Mouse (Mus musculus) forebrain, embryonic 12.5 days (tissue): ENCODE measurements at regions not wholly inside any gene's neighbourhood (a gene's known extent, or its start where the extent isn't known, plus 50 kb on each side); places are given as distances from the start of the nearest gene placed in this dataset.

Experiments
- ATAC-seq: fragments of 200-750 bp; cut with Nextera tagmentation; 2 replicates; pipeline ENCODE4 v1.8.0; 2017; ENCODE audit warnings: moderate TSS enrichment; ENCODE audit not compliant: low FRiP score
- H3K27ac ChIP-seq: fragments of 300-500 bp; sonication (generic); 2 replicates; pipeline ENCODE4 v1.5.1; 2016; ENCODE audit warnings: mild to moderate bottlenecking
- H3K27me3 ChIP-seq: fragments of 300-500 bp; sonication (generic); 2 replicates; pipeline ENCODE4 v1.6.1; 2016; ENCODE audit warnings: mild to moderate bottlenecking
- H3K36me3 ChIP-seq: fragments of 300-500 bp; sonication (generic); replicated peaks from 2 replicates; pipeline ENCODE4 v1.6.1; 2016; ENCODE audit warnings: mild to moderate bottlenecking
- H3K4me1 ChIP-seq: fragments of 300-500 bp; sonication (generic); 2 replicates; pipeline ENCODE4 v1.6.1; 2016
- H3K4me2 ChIP-seq: fragments of 300-500 bp; sonication (generic); 2 replicates; pipeline ENCODE4 v1.6.1; 2016; ENCODE audit warnings: mild to moderate bottlenecking, moderate library complexity
- H3K4me3 ChIP-seq: fragments of 300-500 bp; sonication (generic); replicated peaks from 2 replicates; pipeline ENCODE4 v1.5.1; 2016; ENCODE audit warnings: mild to moderate bottlenecking
- H3K9ac ChIP-seq: fragments of 300-500 bp; sonication (generic); 2 replicates; pipeline ENCODE4 v1.6.1; 2016; ENCODE audit warnings: mild to moderate bottlenecking
- H3K9me3 ChIP-seq: fragments of 300-500 bp; sonication (generic); 2 replicates; pipeline ENCODE4 v1.6.1; 2016
- WGBS: fragments of 180-500 bp; shearing (Covaris S2); methylation state at CpG from one replicate; pipeline ENCODE4 v1.1.7; 2016; 5-methylcytosine and 5-hydroxymethylcytosine counted together

DNA sequence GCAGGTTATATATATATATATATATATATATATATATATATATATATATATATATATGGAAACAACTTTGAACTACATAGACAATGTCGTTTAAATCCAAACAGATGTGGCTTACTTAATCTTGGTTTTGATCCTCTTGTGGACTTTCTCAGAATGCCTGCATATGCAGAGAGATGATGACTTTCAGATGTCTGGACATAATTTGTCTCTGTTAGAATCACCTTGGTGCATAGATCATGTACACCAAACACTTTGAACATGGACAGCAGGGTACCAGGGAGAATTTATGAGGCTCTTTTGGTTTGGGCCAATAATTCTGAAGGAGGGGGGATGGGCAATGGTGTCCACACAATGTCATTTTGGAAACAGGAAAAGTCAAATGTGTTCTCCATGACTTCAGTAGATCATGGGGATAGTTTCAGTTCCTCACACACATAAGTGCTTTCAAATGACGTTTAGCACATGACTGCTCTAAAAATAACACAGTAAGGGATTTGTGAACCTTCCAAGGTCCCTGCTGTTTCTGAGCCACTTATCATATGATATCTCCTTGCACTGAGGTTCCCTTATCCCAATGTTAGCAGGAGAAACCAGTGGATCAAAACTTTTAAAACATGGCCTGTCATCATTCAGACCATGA lies 177.4 kb upstream of the Pdzrn3 start:
- H3K27me3 ChIP-seq, result no peaks in the 10 kb centered on the region
- 74% methylated on average over 2 of the region's 2 CpGs for WGBS

DNA sequence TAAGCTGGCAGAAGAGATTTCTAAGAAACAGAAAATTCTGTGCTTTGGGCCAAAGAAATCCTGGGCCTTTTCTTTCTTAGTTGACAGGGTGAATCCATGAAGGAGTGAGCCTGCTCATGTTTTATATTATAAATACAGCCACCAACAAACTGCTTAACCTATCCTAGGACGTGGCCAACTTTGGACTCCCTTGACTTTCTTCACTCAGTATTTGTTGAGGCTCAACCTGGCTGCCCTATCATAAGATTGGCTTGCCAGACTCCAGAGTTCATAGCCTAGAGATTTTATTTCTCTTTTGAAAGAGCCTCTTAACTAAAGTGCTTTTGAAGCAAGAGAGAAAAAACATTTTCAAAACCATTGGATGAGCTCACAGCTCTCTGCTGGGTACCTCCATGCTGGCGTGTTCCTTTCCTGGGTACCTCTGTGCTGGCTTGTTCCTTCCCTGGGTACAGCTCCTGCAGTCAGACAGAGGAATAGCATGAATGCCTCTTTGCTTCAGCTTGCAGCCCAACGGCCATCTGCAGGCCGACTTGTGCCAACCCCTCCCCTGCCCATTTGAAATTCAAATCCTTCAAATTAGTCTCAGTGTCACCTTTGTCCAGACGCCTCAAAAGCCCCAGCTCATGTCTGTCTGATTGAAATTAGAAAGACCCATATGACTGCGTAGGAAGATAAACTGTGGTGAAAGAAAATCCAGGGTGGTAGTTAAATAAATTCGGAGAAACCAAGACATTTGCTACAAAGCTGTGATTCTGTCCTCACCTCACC lies 173.0 kb upstream of the Pdzrn3 start:
- 16% methylated on average over 7 of the region's 7 CpGs for WGBS
- Histone ChIP-seq H3K27ac (no peak overlapping the region), H3K4me1 (peaks cover 14% of the 10 kb centered on the region), H3K9ac (0 out of 2 replicates have a peak overlapping the region, but pooled peaks have one; percentile 4), H3K36me3 (no peaks in the 10 kb centered on the region), H3K27me3 (no peaks in the 10 kb centered on the region), H3K4me2 (no peak overlapping the region), H3K4me3 (no peak overlapping the region), H3K9me3 (no peaks in the 10 kb centered on the region)
- peak; percentile 85; the same call in 1 of the 2 replicates for ATAC-seq

More for the DNA sequence above, 177.4 kb upstream of the Pdzrn3 start:
- no peak overlapping the region for H3K27ac ChIP-seq
- H3K36me3 ChIP-seq, result no peaks in the 10 kb centered on the region
- H3K9ac ChIP-seq, result no peak overlapping the region
- no peak for ATAC-seq
- no peak overlapping the region for H3K4me3 ChIP-seq
- no peaks in the 10 kb centered on the region for H3K9me3 ChIP-seq
- peaks cover 14% of the 10 kb centered on the region for H3K4me1 ChIP-seq
- no peak overlapping the region for H3K4me2 ChIP-seq

DNA sequence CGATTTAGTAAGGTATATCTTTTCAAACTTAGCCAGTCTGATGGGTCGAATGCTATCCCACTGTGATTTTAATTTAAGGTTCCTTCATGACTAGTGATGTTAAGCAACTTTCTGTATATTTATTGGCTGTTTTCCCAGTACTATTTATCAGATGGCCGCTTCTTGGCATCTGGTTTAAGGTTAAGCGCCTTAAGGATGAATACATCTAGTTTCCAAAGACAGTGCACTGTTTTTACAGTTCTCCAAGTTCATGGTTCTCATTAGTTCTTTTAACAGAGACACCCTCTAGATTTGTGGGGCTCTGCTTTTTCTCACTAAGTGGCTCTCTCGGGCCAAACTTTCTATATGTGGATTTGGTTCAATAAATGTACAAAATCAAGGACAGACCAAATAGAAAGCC lies 159.9 kb upstream of the Pdzrn3 start:
- ATAC-seq, result no peak
- Histone ChIP-seq H3K9ac (no peak overlapping the region), H3K4me3 (no peak overlapping the region), H3K36me3 (no peaks in the 10 kb centered on the region), H3K27ac (no peak overlapping the region), H3K4me2 (no peak overlapping the region), H3K4me1 (0 out of 2 replicates have a peak, but pooled peaks cover 1% of the 10 kb centered on the region), H3K9me3 (no peaks in the 10 kb centered on the region), H3K27me3 (peaks cover 5% of the 10 kb centered on the region)
- 87% methylated on average over 5 of the region's 5 CpGs for WGBS

DNA sequence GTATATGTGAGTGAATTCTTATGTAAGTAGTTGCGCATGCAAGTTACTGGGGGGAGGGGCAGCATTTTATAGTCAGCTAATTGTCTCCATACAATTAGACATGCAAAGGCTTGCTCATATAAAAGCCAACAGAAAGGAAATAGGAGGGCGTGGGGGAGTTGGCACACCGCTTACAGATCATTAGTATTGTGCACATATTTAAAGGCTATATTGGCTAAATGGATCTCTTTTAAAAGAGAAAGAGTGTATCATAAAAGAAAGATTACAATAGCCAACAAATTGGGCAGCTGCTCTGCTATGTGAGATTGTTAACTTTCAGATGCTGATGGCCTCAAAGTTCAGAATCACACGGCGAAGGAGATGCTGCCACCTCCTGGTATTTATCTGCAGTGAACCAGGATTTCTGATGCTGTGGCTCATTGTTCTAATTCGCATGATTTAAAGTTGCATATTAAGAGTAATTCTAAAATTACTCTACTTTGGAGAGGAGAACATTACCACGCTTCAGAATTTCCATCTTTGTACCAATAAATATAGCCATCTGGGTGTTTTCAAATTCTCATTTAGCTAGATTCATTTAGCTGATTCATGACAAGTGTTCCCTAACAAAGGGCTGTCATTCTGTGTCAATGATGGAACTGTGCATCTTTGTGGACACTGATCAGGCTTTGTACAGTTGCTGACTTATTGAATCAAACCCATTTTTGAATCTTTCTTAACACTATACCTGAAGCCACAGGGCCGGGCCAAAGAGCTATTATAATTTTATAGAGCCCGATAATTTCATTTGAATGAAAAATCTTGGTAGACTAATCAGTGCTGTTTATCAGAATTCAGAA lies 156.7 kb upstream of the Pdzrn3 start:
- H3K4me1 ChIP-seq, result 0 out of 2 replicates have a peak, but pooled peaks cover 3% of the 10 kb centered on the region
- 31% methylated on average over 9 of the region's 9 CpGs for WGBS
- no peak overlapping the region for H3K4me3 ChIP-seq
- no peak overlapping the region for H3K4me2 ChIP-seq
- H3K36me3 ChIP-seq, result no peaks in the 10 kb centered on the region
- ATAC-seq, result peak; percentile 55
- H3K27me3 ChIP-seq, result peaks cover 11% of the 10 kb centered on the region
- no peaks in the 10 kb centered on the region for H3K9me3 ChIP-seq
- H3K27ac ChIP-seq, result no peak overlapping the region
- H3K9ac ChIP-seq, result no peak overlapping the region

DNA sequence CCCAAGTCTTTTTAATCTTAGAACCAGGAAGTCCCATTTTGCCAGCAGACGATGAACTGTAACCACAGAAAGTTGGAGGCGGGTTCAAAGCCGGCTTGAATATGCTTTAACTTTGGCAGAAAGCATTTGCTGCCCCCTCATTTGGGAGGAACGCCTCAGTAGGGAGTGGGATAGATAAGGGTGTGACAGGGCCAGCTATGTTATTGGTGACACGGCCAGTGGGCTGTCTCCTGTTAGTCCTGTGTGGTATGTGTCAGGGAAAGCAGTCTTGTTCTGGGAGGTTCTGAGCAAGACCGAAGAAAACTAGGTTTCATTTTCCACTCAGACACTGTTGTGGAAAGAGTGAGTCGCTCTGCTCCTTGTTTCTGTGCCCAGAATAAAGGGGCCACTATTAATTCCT lies 154.7 kb upstream of the Pdzrn3 start:
- H3K4me3 ChIP-seq, result no peak overlapping the region
- H3K27me3 ChIP-seq, result peaks cover 11% of the 10 kb centered on the region
- 0 out of 2 replicates have a peak, but pooled peaks cover 3% of the 10 kb centered on the region for H3K4me1 ChIP-seq
- no peak overlapping the region for H3K4me2 ChIP-seq
- H3K9ac ChIP-seq, result no peak overlapping the region
- H3K36me3 ChIP-seq, result no peaks in the 10 kb centered on the region
- H3K27ac ChIP-seq, result no peak overlapping the region
- no peak for ATAC-seq
- H3K9me3 ChIP-seq, result no peaks in the 10 kb centered on the region
- 60% methylated on average over 7 of the region's 7 CpGs for WGBS

DNA sequence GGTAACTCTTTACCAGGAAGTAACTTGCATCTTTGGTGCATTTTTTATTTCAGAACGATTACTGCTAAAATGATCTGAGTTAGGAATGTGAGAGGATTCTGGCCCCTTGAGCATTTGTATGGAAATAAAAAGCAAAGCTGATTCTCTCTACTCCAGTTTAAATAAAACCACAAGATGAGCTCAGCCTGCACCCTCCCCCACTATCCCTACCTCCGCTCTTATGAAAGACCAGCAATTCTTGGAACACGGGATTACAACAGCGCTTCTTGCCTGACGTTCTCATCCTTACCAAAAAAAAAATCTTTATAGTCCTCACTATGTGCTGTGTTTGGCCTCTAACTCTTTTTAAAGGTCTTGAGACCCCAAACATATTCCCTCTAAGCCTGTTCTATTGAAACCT lies 154.2 kb upstream of the Pdzrn3 start:
- Histone ChIP-seq H3K9ac (no peak overlapping the region), H3K27ac (no peak overlapping the region), H3K27me3 (peaks cover 11% of the 10 kb centered on the region), H3K36me3 (no peaks in the 10 kb centered on the region), H3K4me1 (0 out of 2 replicates have a peak, but pooled peaks cover 3% of the 10 kb centered on the region), H3K4me2 (no peak overlapping the region), H3K9me3 (no peaks in the 10 kb centered on the region), H3K4me3 (no peak overlapping the region)
- ATAC-seq, result no peak
- WGBS, result 50% methylated on average over 5 of the region's 5 CpGs

DNA sequence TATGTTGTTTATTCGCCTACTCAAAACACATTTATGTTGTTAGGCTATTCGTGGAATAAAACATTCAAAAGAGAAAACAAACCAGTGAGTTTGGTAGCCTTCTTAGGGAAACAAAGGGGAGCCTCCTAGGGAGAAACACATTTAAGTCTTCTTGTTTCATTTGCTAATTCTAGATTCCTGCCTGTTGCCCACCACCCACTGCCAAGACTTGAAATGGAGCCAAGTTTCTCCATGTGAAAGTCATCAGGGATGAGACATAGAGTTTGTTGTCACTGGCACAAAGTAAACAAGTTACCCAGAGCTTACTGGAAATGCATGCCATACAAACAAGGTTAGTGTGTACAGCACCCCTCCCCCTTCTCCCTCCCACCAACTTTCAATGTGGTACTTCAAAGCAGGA lies 147.4 kb upstream of the Pdzrn3 start:
- Histone ChIP-seq H3K36me3 (no peaks in the 10 kb centered on the region), H3K4me2 (no peak overlapping the region), H3K27me3 (no peaks in the 10 kb centered on the region), H3K9me3 (no peaks in the 10 kb centered on the region), H3K4me3 (no peak overlapping the region), H3K27ac (no peak overlapping the region), H3K9ac (no peak overlapping the region), H3K4me1 (no peaks in the 10 kb centered on the region)
- 45% methylated on average over 2 of the region's 2 CpGs for WGBS
- ATAC-seq, result no peak

DNA sequence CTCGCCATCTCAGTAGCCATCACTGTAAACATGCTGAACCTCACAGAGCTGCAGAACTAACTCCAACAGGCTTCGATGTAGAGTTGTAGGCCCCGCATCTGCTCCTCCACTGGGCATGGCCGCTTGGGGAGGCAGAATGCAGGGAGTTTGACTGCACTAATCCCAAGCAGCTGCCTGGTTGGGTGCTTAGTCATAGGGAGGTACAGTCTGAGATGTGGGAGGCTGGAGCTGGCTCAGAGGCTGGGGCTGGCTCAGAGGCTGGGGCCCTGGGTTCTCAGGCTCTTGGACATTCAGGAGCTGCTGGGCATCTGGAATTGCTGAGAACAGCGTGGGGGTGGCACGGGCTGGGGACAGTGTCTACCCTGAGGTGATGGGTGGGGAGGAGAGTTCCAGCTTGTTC lies 143.6 kb upstream of the Pdzrn3 start:
- no peaks in the 10 kb centered on the region for H3K27me3 ChIP-seq
- no peaks in the 10 kb centered on the region for H3K9me3 ChIP-seq
- H3K4me3 ChIP-seq, result no peak overlapping the region
- no peak overlapping the region for H3K4me2 ChIP-seq
- WGBS, result 88% methylated on average over 6 of the region's 6 CpGs
- no peak for ATAC-seq
- peaks cover 6% of the 10 kb centered on the region; the same call in 1 of the 2 replicates for H3K4me1 ChIP-seq
- H3K36me3 ChIP-seq, result no peaks in the 10 kb centered on the region
- H3K9ac ChIP-seq, result no peak overlapping the region
- H3K27ac ChIP-seq, result no peak overlapping the region

DNA sequence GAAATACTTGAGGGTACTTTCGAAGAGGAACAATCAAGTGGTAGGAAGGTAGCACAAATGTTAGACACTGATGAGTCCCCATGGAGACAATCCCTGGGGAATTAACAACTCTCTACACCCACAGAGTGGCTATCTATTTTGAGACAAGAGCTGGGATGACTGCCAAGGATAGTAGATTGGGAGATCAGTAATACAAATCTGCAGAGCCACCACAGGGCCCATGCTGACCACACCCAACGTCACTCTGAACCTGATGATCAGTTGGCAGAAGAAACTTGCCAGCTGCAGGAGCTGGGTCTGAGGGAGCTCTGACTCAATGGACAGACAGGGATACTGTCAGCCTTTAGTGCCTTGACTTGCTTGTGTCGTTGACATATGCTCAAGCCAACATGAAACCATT lies 143.1 kb upstream of the Pdzrn3 start:
- Histone ChIP-seq H3K4me2 (no peak overlapping the region), H3K4me3 (no peak overlapping the region), H3K27ac (no peak overlapping the region), H3K27me3 (no peaks in the 10 kb centered on the region), H3K9ac (no peak overlapping the region), H3K9me3 (no peaks in the 10 kb centered on the region), H3K36me3 (no peaks in the 10 kb centered on the region), H3K4me1 (peaks cover 6% of the 10 kb centered on the region; the same call in 1 of the 2 replicates)
- no peak for ATAC-seq
- 84% methylated on average over 3 of the region's 3 CpGs for WGBS

DNA sequence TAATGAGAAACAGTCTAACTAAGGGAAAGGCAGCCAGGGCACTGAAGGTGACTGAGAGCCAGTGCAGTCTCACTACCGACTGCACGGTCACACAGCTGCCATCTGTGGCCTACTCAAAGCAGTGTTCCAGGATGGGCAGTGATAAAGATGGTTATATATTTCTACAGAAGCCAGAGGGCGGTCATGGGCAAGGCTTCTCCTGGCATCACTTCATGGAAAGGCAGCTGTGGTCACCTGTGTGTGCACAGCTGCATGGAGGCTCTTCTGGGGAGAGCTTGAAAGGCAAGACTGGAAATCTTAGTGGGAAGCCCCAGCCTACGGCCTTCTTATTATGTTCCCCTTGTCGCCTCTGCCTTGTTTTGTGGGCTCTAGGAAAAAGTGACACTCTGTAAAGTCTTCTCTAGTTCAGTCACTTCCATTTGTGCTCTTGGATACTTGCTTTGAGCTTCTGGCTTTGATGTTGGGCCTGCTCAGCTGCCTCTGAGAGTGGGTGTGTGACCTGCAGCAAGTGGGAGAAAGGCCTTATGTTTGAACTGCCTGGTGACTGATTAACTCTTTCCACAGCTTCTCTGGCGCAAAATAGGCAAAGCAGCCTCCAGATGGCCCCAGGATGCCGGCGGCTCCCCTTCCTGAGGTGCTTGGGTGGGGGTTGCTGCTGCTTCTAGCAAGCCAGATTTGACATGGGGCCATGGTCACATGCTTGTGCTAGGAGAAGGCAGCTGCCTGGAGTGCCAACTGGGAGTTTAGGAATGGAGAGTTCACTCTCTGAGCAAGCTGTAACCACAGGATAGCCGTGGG lies 141.4 kb upstream of the Pdzrn3 start:
- Histone ChIP-seq H3K36me3 (no peaks in the 10 kb centered on the region), H3K9me3 (no peaks in the 10 kb centered on the region), H3K4me1 (peaks cover 6% of the 10 kb centered on the region; the same call in 1 of the 2 replicates), H3K27ac (no peak overlapping the region), H3K27me3 (no peaks in the 10 kb centered on the region), H3K4me3 (no peak overlapping the region), H3K9ac (no peak overlapping the region), H3K4me2 (no peak overlapping the region)
- 71% methylated on average over 9 of the region's 9 CpGs for WGBS
- ATAC-seq, result no peak

DNA sequence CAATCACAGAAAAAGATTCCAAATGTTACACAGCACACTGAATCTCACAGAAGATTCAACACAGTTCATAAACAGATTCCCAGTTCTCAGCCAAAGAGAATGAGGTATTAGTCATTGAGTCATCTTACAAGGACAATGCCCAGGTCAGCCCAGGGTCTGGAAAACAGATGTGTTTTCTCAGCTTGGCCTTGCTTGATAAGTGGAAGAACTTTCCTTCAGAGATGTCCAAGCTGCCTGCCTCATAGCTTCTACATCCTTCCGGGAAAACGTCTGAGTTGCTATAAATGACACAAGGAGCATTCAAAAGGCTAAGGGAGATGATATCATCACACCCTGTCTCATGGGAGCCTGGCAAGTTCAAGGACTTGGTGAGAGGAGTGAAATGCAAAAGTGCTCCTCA lies 139.9 kb upstream of the Pdzrn3 start:
- Histone ChIP-seq H3K4me1 (peaks cover 6% of the 10 kb centered on the region; the same call in 1 of the 2 replicates), H3K9ac (no peak overlapping the region), H3K4me3 (no peak overlapping the region), H3K9me3 (no peaks in the 10 kb centered on the region), H3K27ac (no peak overlapping the region), H3K36me3 (no peaks in the 10 kb centered on the region), H3K27me3 (no peaks in the 10 kb centered on the region), H3K4me2 (no peak overlapping the region)
- WGBS, result 67% methylated on average over 2 of the region's 2 CpGs
- no peak for ATAC-seq

DNA sequence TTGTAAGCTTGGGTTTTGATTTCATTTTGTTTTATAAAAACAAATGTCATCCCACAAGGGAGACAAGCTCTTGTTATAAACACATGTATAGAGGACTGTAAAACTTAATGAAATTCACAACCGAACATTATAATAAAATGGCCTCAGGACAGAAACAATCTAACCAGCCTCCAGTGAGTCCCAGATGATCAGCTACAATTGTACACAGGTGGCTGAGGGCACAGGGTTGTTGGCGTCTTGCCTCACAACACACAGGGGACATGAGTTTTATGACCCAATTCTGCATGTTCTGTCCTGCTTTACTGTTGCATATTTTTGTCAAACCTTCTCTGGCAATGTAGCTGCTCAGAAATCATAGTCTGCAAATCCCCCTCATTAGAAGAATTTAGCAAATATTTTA lies 136.0 kb upstream of the Pdzrn3 start:
- H3K36me3 ChIP-seq, result no peaks in the 10 kb centered on the region
- no peak overlapping the region for H3K27ac ChIP-seq
- no peak overlapping the region for H3K9ac ChIP-seq
- H3K4me3 ChIP-seq, result no peak overlapping the region
- H3K4me2 ChIP-seq, result no peak overlapping the region
- H3K4me1 ChIP-seq, result no peaks in the 10 kb centered on the region
- ATAC-seq, result no peak
- H3K27me3 ChIP-seq, result no peaks in the 10 kb centered on the region
- no peaks in the 10 kb centered on the region for H3K9me3 ChIP-seq
- WGBS, result 77% methylated on average over 2 of the region's 2 CpGs
